ENCODE assay signal across 30 mouse cellular contexts in the genomic region with DNA sequence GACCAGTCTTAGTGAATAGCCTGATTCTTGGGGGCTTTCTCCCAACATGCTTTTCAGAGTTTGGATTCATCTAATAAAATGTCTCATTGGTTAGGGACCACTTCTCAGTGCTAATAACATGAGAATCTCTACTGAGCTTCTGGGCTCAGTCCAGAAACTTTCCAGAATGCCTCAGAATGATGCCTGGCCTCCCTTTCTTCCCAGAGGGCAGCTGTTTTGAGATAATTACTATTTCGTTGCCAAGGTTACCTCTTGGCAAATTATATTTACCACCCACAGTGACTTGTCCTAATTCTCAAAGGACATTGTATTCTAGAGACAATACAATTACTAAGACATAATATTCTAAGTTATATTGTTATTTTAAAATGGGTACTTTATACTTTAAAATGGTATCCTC. TPM values are rescaled to one million over a fixed set of nuclear protein-coding genes. Genes with fewer than 3 reads are reported as not detected.
DNase-seq lines count a peak whose midpoint lies in the region; ATAC-seq and TF ChIP-seq lines count a peak whose summit lies in the region.
"Not testable (repeated sequence)": the region's sequence is repeated elsewhere in the genome, so short reads cannot be mapped to it uniquely, and the experiment has no call there.
"Had no signal": no experiment of that assay in that cellular context is flagged by ENCODE, and none has a peak within 500 bp of the region (broad histone marks: within the 10 kb centered on the region; RNA-seq: fewer than 3 reads in every experiment).

No protein-coding gene starts in this region.

- H3K4me1 ChIP-seq in midbrain, postnatal 0 days (ENCODE audit: insufficient read depth, low read length) = not testable (repeated sequence)

- not testable (repeated sequence) for H3K36me3 ChIP-seq in midbrain, postnatal 0 days (ENCODE audit: insufficient read depth, low read length)

- not testable (repeated sequence) for TF ChIP-seq CTCF in brain, embryonic 14.5 days (IDR thresholded peaks at IDR 0.05; ENCODE audit: borderline replicate concordance, extremely low read depth, insufficient read depth, insufficient read length); midbrain, postnatal 0 days (IDR thresholded peaks at IDR 0.05)

- not testable (repeated sequence) for H3K9ac ChIP-seq in midbrain, postnatal 0 days (replicated peaks; ENCODE audit: low read length, poor library complexity, severe bottlenecking)

- not testable (repeated sequence) for H3K4me2 ChIP-seq in midbrain, postnatal 0 days (ENCODE audit: low read depth, low read length, poor library complexity, severe bottlenecking)

- not testable (repeated sequence) for H3K4me3 ChIP-seq in midbrain, postnatal 0 days (ENCODE audit: low read depth, low read length)

- 65% methylated on average over 1 of the region's 1 CpGs for WGBS in midbrain, postnatal 0 days

- not testable (repeated sequence) for H3K27ac ChIP-seq in midbrain, postnatal 0 days (ENCODE audit: low read depth, low read length)

- not testable (repeated sequence) for ATAC-seq in midbrain, postnatal 0 days (ENCODE audit: low FRiP score)

- H3K27me3 ChIP-seq in midbrain, postnatal 0 days (ENCODE audit: insufficient read depth, low read length) = not testable (repeated sequence)

- peak; percentile 1 for DNase-seq in brain, embryonic 14.5 days (ENCODE audit: low read depth)
- peak; percentile 37 for DNase-seq in cerebellum, adult 11-12 months
- peak; percentile 78 for DNase-seq in cerebellum, adult 9-10 months
- peak; percentile 32 to 33 for DNase-seq in cerebellum, postnatal 14 days
- DNase-seq in midbrain, postnatal 0 days (ENCODE audit: low spot score) = peak; percentile 8

- not testable (repeated sequence) for H3K9me3 ChIP-seq in midbrain, postnatal 0 days (ENCODE audit: low read length)

- TF ChIP-seq POLR2A in brain, embryonic 14.5 days (IDR thresholded peaks at IDR 0.05; ENCODE audit: borderline replicate concordance, extremely low read depth, insufficient read depth, insufficient read length, poor library complexity, severe bottlenecking) = not testable (repeated sequence)

RNA-seq across cellular contexts. Expression of a gene that starts 2.3 kb away (rescaled TPM):
- not detected in 2 replicates for polyA plus RNA-seq in brain, embryonic 14.5 days (2012; rRNA removed)
- total RNA-seq in midbrain, postnatal 0 days (2014; rRNA removed) = not detected in 2 replicates
- polyA plus RNA-seq in midbrain, postnatal 0 days (2015; fragmentation: Nextera tagmentation; extraction: Ambion mirVana) = not detected in 2 replicates
- total RNA-seq: adrenal gland, adult 8-10 months; adrenal gland, postnatal 25 days; common myeloid progenitor, adult 5-6 weeks; forebrain, postnatal 0 days; gastrocnemius, adult 2 months; gastrocnemius, postnatal 14 days; gastrocnemius, postnatal 4 days; heart, adult 8-10 months; heart, postnatal 25 days; hematopoietic stem cell, adult 5-6 weeks; MEL had no signal
- polyA plus RNA-seq: C2C12; CD4-positive, CD25-positive, alpha-beta regulatory T cell, adult 4 months; embryonic facial prominence, embryonic 15.5 days; forebrain, embryonic 11.5 days; forebrain, embryonic 14.5 days; forebrain, postnatal 0 days; frontal cortex, adult 2 months; heart, embryonic 11.5 days; heart, embryonic 14.5 days; heart, postnatal 0 days; hindbrain, embryonic 12.5 days; hindbrain, embryonic 15.5 days; intestine, embryonic 14.5 days; intestine, postnatal 0 days; kidney, adult 2 months had no signal

Comparison
In these comparisons a context has a peak if more than half of its experiments do, and no peak if none do; other contexts are left out.
1. DNase-seq: peak in every context shown above with its lines; median percentile 78 in cerebellum, adult 9-10 months; 37 in cerebellum, adult 11-12 months; 32 in cerebellum, postnatal 14 days; 8 in midbrain, postnatal 0 days; 1 in brain, embryonic 14.5 days.